Mouse (Mus musculus): ENCODE results near the gene Sorbs1.
"Not testable (repeated sequence)": the region's sequence is repeated elsewhere in the genome, so short reads cannot be mapped to it uniquely, and the experiment has no call there.

Gene Sorbs1

GRCm38 (mm10) chr19:40513632-40514078 is at the start of gene Sorbs1:
Sorbs1 (minus strand) TSS chr19:40513779.
- peak; percentile 98 for DNase-seq (ENCODE audit: low spot score in 2 of 2)

DNA sequence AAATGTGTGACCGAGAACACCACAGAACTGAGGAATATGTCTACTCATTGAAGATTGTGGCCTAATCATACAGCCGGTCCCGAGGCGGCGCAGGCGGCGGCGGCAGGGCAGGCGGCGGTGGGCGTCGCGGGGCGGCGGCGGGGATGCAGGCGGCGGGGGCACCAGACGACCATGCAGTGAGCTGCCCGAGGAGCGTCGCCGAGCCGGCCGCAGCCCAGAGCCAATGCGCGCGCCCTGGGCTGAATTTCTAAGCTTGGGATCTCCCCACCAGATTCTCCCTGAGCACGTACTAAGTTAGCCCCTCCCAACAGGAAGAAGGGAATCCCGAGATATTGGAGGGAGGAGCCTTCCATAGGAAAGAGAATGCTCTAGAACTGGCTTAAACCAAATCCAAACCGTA is 47.9 kb upstream of the Sorbs1 start:
- not testable (repeated sequence) for DNase-seq (ENCODE audit: low spot score in 2 of 2)

GRCm38 (mm10) chr19:40556029-40556428 is 42.5 kb upstream of the Sorbs1 start:
- DNase-seq (ENCODE audit: low spot score in 2 of 2), result no peak

- no peak for DNase-seq (ENCODE audit: low spot score in 2 of 2)
Observed at GRCm38 (mm10) chr19:40555136-40555535, 41.6 kb upstream of the Sorbs1 start.

GRCm38 (mm10) chr19:40554343-40554742 is 40.8 kb upstream of the Sorbs1 start:
- no peak for DNase-seq (ENCODE audit: low spot score in 2 of 2)

GRCm38 (mm10) chr19:40553849-40554248 is 40.3 kb upstream of the Sorbs1 start:
- DNase-seq (ENCODE audit: low spot score in 2 of 2), result no peak

GRCm38 (mm10) chr19:40553014-40553789 is 39.6 kb upstream of the Sorbs1 start:
- peak; percentile 34 to 53 for DNase-seq (ENCODE audit: low spot score in 2 of 2)

GRCm38 (mm10) chr19:40549516-40550135 is 36.0 kb upstream of the Sorbs1 start:
- DNase-seq (ENCODE audit: low spot score in 2 of 2), result no peak

- DNase-seq (ENCODE audit: low spot score in 2 of 2), result no peak
Observed at GRCm38 (mm10) chr19:40548796-40549515, 35.4 kb upstream of the Sorbs1 start.

- no peak for DNase-seq (ENCODE audit: low spot score in 2 of 2)
Observed at GRCm38 (mm10) chr19:40548386-40548785, 34.8 kb upstream of the Sorbs1 start.

DNA sequence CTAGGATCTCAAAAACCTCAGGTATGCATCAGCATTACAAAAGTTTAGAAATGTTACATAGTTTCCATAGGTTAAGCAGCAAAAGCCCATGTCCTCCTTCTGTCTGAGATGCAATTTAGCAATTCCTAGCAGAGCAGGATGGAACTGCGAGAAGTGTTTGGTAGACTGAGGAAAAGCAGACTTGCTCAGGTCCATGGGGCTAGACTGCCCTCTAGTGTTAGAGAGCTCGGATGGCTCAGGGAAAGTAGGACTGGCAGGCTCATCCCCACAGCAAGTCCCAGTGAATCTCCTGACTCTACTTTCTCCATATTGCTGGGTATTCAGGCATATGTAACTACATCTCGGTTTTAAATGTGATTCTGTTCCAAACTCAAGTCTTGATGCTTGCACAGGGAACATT is 31.3 kb upstream of the Sorbs1 start:
- peak; percentile 11 to 14 for DNase-seq (ENCODE audit: low spot score in 2 of 2)

- DNase-seq (ENCODE audit: low spot score in 2 of 2), result no peak
Observed at GRCm38 (mm10) chr19:40542776-40543175, 29.2 kb upstream of the Sorbs1 start.

GRCm38 (mm10) chr19:40536526-40536925 is 22.9 kb upstream of the Sorbs1 start:
- DNase-seq (ENCODE audit: low spot score in 2 of 2), result peak in 1 of 2 experiments; percentile 16

- DNase-seq (ENCODE audit: low spot score in 2 of 2), result no peak
Observed at GRCm38 (mm10) chr19:40532525-40532924, 18.9 kb upstream of the Sorbs1 start.

DNA sequence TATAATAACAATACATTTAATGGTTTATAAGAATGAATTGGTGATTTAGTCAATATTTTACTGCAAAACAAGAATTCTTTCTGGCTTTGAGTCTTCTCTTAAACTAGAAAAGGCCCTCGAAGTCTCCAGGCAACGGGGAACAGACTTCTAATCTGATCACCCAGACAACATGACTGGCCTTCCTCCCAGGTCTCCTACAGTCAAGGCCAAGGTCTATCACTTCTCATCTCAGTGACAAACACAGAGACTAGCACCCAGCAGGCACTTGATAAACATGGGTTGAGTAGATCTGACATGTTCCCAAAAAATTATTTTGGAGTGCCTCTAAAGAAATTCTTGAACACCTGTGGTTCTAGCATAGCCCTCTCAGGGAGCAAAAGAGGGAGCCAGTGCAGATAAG is 16.7 kb upstream of the Sorbs1 start:
- no peak for DNase-seq (ENCODE audit: low spot score in 2 of 2)

- DNase-seq (ENCODE audit: low spot score in 2 of 2), result no peak
Observed at GRCm38 (mm10) chr19:40528254-40528653, 14.7 kb upstream of the Sorbs1 start.

DNA sequence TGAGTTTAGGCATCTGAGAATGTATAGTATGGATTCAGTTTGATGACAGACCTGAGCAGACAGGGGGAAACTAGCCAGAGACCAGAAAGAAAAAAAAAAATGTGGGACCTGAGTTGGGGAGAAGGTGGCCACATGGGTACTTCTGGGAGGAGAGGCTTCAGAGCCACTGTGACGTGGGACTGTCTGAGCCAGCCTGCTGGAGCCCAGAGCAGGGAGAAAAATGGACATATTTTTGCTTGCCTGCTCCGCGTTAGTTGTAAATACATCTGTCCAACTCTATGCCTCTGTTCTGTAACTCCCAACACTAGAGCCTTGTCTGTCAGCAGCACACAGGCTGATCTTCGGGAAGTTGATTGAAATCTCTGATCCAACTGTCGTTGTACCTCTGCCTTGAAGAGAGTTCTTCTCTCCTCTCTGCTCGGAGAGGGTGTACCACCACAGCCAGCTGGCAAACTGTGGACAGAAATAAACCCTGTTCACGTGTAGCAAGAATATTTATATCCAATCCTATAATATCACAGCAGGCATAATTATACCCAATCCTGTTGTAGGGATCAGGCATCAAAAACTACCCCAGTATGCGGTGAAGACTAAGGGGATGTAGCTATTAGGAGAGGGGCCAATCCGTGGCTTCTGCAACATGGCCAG is 12.9 kb upstream of the Sorbs1 start:
- no peak for DNase-seq (ENCODE audit: low spot score in 2 of 2)

DNA sequence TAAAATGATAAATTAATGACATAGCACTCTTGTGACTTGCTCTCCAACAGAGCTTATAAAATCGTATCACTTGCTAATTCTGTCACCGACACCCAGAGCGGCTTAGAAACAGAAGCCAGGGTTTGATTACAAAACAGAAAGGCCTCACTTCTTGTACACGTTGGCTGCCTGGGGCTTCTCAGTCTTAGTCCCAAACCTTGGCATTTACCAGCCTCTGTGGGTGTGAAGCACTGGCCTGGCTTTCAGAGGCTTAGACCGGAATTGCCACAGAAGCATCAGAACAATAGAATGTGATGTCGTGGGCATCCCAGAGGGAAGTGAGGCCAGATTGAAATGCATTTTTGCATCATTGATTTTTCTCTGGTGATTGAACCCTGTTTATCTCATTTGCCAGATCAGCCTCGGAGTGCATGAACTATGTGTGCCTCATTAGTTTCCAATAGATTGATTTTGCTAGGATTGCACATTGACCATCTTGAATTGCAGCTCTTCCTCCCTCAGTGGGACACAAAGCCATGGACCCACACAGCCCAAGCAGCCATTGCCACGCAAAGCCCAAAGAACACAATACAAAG is 9.9 kb upstream of the Sorbs1 start:
- DNase-seq (ENCODE audit: low spot score in 2 of 2), result no peak

DNA sequence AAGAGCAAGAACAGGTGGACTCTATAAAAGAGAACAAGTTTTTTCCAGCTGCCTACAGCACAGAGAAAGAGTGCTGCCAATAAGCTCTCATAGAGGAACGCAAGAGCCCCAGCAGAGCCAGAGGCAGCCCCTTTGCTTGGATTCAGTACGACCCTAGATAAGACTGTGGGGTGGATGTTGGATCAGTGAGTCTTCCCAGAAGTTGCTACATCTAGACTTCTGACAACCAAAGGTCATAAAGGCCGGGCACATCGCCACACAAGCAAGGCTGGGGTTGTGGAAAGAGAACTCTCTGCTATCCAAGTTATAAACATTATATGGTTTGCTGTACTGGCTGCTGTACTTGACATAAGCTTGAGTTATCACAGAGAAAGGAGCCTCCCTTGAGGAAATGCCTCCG is 6.8 kb upstream of the Sorbs1 start:
- DNase-seq (ENCODE audit: low spot score in 2 of 2), result no peak

DNA sequence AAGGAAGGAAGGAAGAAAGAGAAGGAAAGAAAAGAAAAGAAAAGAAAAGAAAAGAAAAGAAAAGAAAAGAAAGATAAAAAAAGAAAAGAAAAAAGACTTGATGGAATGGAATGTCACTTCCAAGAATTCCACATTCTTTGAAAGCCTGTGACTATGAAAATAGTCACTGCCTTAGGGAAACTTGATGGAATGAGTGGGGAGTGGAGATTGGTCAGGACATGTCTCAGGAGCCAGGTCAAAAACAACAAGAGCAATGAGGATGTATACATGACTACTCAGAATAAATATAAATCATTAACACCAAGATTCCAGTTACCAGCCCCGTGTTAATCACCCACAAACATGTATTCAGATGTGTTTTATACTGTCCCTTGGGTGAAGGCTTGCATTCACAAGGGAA is 5.1 kb upstream of the Sorbs1 start:
- DNase-seq (ENCODE audit: low spot score in 2 of 2), result no peak

DNA sequence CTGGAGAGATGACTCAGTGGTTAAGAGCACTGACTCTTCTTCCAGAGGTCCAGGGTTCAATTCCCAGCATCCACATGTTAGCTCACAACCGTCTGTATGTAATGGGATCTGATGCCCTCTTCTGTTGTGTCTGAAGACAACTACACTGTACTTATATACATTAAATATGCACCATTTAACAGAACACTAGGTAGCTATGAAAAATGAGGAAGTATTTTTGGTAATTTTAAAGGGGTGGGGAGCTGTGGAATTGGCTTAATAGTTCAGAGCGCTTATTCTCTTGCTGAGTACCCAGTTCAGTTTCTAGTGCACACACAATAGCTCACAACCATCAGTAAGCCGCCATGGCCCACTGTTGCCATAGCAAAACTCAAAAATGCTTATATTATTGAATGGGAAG is 2.0 kb upstream of the Sorbs1 start:
- no peak for DNase-seq (ENCODE audit: low spot score in 2 of 2)

GRCm38 (mm10) chr19:40514376-40514775 is 797 bp upstream of the Sorbs1 start:
- DNase-seq (ENCODE audit: low spot score in 2 of 2), result no peak

Measured in spleen, postnatal 36 days (tissue).